In genomic region chr8:117049444-117049843, GRCm38 (mm10) we compare ENCODE assay signal across 24 mouse cellular contexts. TPM values are rescaled to one million over a fixed set of nuclear protein-coding genes. Genes with fewer than 3 reads are reported as not detected.
A peak's percentile ranks its signal among the peaks of the same experiment; 100 is the strongest.
DNase-seq lines count a peak whose midpoint lies in the region; ATAC-seq and TF ChIP-seq lines count a peak whose summit lies in the region.
"Had no signal": no experiment of that assay in that cellular context is flagged by ENCODE, and none has a peak within 500 bp of the region (broad histone marks: within the 10 kb centered on the region; RNA-seq: fewer than 3 reads in every experiment).

No protein-coding gene starts in this region.

- H3K9me3 ChIP-seq in intestine, postnatal 0 days (ENCODE audit: control insufficient read depth) = no peaks in the 10 kb centered on the region
- H3K9me3 ChIP-seq in intestine, embryonic 16.5 days (ENCODE audit: control insufficient read depth, low read length) = no peaks in the 10 kb centered on the region
- H3K9me3 ChIP-seq in lung, postnatal 0 days (ENCODE audit: low read length) = no peaks in the 10 kb centered on the region
- H3K9me3 ChIP-seq: embryonic facial prominence, embryonic 13.5 days; limb, embryonic 15.5 days; lung, embryonic 15.5 days; midbrain, embryonic 12.5 days; neural tube, embryonic 12.5 days had no signal

- H3K4me3 ChIP-seq in intestine, postnatal 0 days (ENCODE audit: low read depth, low read length) = no peak overlapping the region
- H3K4me3 ChIP-seq in intestine, embryonic 16.5 days (ENCODE audit: low read length) = no peak overlapping the region
- H3K4me3 ChIP-seq in lung, postnatal 0 days (ENCODE audit: low read depth, low read length) = no peak overlapping the region
- H3K4me3 ChIP-seq: embryonic facial prominence, embryonic 13.5 days; limb, embryonic 15.5 days; lung, embryonic 15.5 days; midbrain, embryonic 12.5 days; neural tube, embryonic 12.5 days had no signal

- no peak overlapping the region for H3K9ac ChIP-seq in intestine, postnatal 0 days (ENCODE audit: low read depth, low read length)
- no peak overlapping the region for H3K9ac ChIP-seq in intestine, embryonic 16.5 days (ENCODE audit: low read depth, low read length)
- no peak overlapping the region for H3K9ac ChIP-seq in lung, postnatal 0 days (replicated peaks; ENCODE audit: low read depth)
- H3K9ac ChIP-seq: embryonic facial prominence, embryonic 13.5 days; limb, embryonic 15.5 days; lung, embryonic 15.5 days; midbrain, embryonic 12.5 days; neural tube, embryonic 12.5 days had no signal

- H3K27ac ChIP-seq in intestine, postnatal 0 days (ENCODE audit: low read depth, low read length) = no peak overlapping the region
- no peak overlapping the region for H3K27ac ChIP-seq in intestine, embryonic 16.5 days (ENCODE audit: low read length)
- no peak overlapping the region for H3K27ac ChIP-seq in lung, postnatal 0 days (ENCODE audit: low read length)
- H3K27ac ChIP-seq: embryonic facial prominence, embryonic 13.5 days; limb, embryonic 15.5 days; lung, embryonic 15.5 days; midbrain, embryonic 12.5 days; neural tube, embryonic 12.5 days had no signal

- TF ChIP-seq EP300 in lung, postnatal 0 days (IDR thresholded peaks at IDR 0.05) = no peak

- no peak for ATAC-seq in intestine, postnatal 0 days
- ATAC-seq in intestine, embryonic 16.5 days = no peak
- ATAC-seq in lung, postnatal 0 days = no peak
- peak; percentile 42 for ATAC-seq in erythroblast, adult 5-6 weeks (replicated peaks; ENCODE audit: low FRiP score, poor library complexity, severe bottlenecking)

- peak; percentile 58 for TF ChIP-seq CTCF in intestine, postnatal 0 days (IDR thresholded peaks at IDR 0.05; ENCODE audit: low read depth)
- peak; percentile 33; the same call in 1 of the 2 replicates for TF ChIP-seq CTCF in lung, postnatal 0 days (IDR thresholded peaks at IDR 0.05)

- WGBS in intestine, postnatal 0 days = 70% methylated on average over 7 of the region's 7 CpGs
- 65% methylated on average over 7 of the region's 7 CpGs for WGBS in intestine, embryonic 16.5 days
- WGBS in lung, postnatal 0 days = 57% methylated on average over 7 of the region's 7 CpGs

- H3K4me2 ChIP-seq in intestine, postnatal 0 days (replicated peaks; ENCODE audit: low read depth) = no peak overlapping the region
- no peak overlapping the region for H3K4me2 ChIP-seq in intestine, embryonic 16.5 days (ENCODE audit: low read depth, low read length)
- H3K4me2 ChIP-seq in lung, postnatal 0 days (replicated peaks; ENCODE audit: low read depth, low read length) = no peak overlapping the region
- H3K4me2 ChIP-seq: embryonic facial prominence, embryonic 13.5 days; limb, embryonic 15.5 days; lung, embryonic 15.5 days; midbrain, embryonic 12.5 days; neural tube, embryonic 12.5 days had no signal

- no peak for DNase-seq in lung, postnatal 0 days (ENCODE audit: low spot score)
- no peak for DNase-seq in lung, postnatal 4 days
- DNase-seq in left cerebral cortex, adult 8-10 months (ENCODE audit: low spot score in 2 of 2) = no peak
- DNase-seq in T-cell, adult 2 months (ENCODE audit: low spot score) = no peak
- DNase-seq: B cell, adult 2 months; cerebellum, adult 9-10 months; gastrocnemius, postnatal 10 days; heart, adult 18-20 months; heart, postnatal 4 days; kidney, adult 8-10 months; kidney, postnatal 4 days; right cerebral cortex, postnatal 4 days had no signal

- no peaks in the 10 kb centered on the region for H3K36me3 ChIP-seq in intestine, postnatal 0 days (ENCODE audit: control insufficient read depth, insufficient read depth)
- no peaks in the 10 kb centered on the region for H3K36me3 ChIP-seq in intestine, embryonic 16.5 days (ENCODE audit: control insufficient read depth, insufficient read depth, low read length)
- no peaks in the 10 kb centered on the region for H3K36me3 ChIP-seq in lung, postnatal 0 days (ENCODE audit: insufficient read depth, low read length)
- H3K36me3 ChIP-seq: embryonic facial prominence, embryonic 13.5 days; limb, embryonic 15.5 days; lung, embryonic 15.5 days; midbrain, embryonic 12.5 days; neural tube, embryonic 12.5 days had no signal

- H3K4me1 ChIP-seq in intestine, postnatal 0 days (replicated peaks; ENCODE audit: control insufficient read depth, insufficient read depth, low read length) = 0 out of 2 replicates have a peak, but pooled peaks cover 3% of the 10 kb centered on the region
- H3K4me1 ChIP-seq in intestine, embryonic 16.5 days (ENCODE audit: control insufficient read depth, insufficient read depth, low read length) = no peaks in the 10 kb centered on the region
- no peaks in the 10 kb centered on the region for H3K4me1 ChIP-seq in lung, postnatal 0 days (ENCODE audit: insufficient read depth, low read depth, low read length)
- H3K4me1 ChIP-seq: embryonic facial prominence, embryonic 13.5 days; limb, embryonic 15.5 days; lung, embryonic 15.5 days; midbrain, embryonic 12.5 days; neural tube, embryonic 12.5 days had no signal

- no peaks in the 10 kb centered on the region for H3K27me3 ChIP-seq in intestine, postnatal 0 days (replicated peaks; ENCODE audit: control insufficient read depth, insufficient read depth, low read length)
- H3K27me3 ChIP-seq in intestine, embryonic 16.5 days (replicated peaks; ENCODE audit: control insufficient read depth, insufficient read depth, low read length) = no peaks in the 10 kb centered on the region
- H3K27me3 ChIP-seq in lung, postnatal 0 days (replicated peaks; ENCODE audit: insufficient read depth, low read length) = no peaks in the 10 kb centered on the region
- H3K27me3 ChIP-seq: embryonic facial prominence, embryonic 13.5 days; limb, embryonic 15.5 days; lung, embryonic 15.5 days; midbrain, embryonic 12.5 days; neural tube, embryonic 12.5 days had no signal

RNA-seq across cellular contexts. Expression of gene Pkd1l2, which starts 32.8 kb away (rescaled TPM):
- polyA plus RNA-seq in intestine, postnatal 0 days (2015; fragmentation: Nextera tagmentation; extraction: Ambion mirVana) = 0.12 and 0.33 TPM in 2 replicates
- 0.18 and 0.28 TPM in 2 replicates for polyA plus RNA-seq in intestine, embryonic 16.5 days (2015; fragmentation: Nextera tagmentation; extraction: Ambion mirVana)
- 0.06 TPM in 1 of 2 replicates, not detected in the other for polyA plus RNA-seq in lung, postnatal 0 days (2015; fragmentation: Nextera tagmentation; extraction: Ambion mirVana)
- total RNA-seq in erythroblast, adult 5-6 weeks (2015; ENCODE audit: low replicate concordance) = not detected in 2 replicates
- not detected in 2 replicates for total RNA-seq in erythroblast, adult 5-6 weeks (2017; ENCODE audit: low replicate concordance)
- under 1 TPM; 0.07 to 0.23 (median 0.09) TPM for total RNA-seq in left cerebral cortex, adult 8-10 months (2022)
- total RNA-seq: common myeloid progenitor, adult 5-6 weeks; heart, adult 18-20 months; left cerebral cortex, postnatal 14 days had no signal
- polyA plus RNA-seq: lung, embryonic 15.5 days; midbrain, embryonic 12.5 days had no signal

RNA-seq across cellular contexts. Expression of gene Bco1, which starts 46.2 kb away (rescaled TPM):
- polyA plus RNA-seq in intestine, postnatal 0 days (2015; fragmentation: Nextera tagmentation; extraction: Ambion mirVana) = 0.52 and 0.55 TPM in 2 replicates
- polyA plus RNA-seq in intestine, embryonic 16.5 days (2015; fragmentation: Nextera tagmentation; extraction: Ambion mirVana) = 1.2 TPM in 2 replicates
- polyA plus RNA-seq in lung, postnatal 0 days (2015; fragmentation: Nextera tagmentation; extraction: Ambion mirVana) = 0.10 TPM in 1 of 2 replicates, not detected in the other
- not detected in 2 replicates for total RNA-seq in erythroblast, adult 5-6 weeks (2015; ENCODE audit: low replicate concordance)
- not detected in 2 replicates for total RNA-seq in erythroblast, adult 5-6 weeks (2017; ENCODE audit: low replicate concordance)
- not detected for total RNA-seq in left cerebral cortex, adult 8-10 months (2022)
- total RNA-seq: gastrocnemius, postnatal 10 days; heart, postnatal 4 days; layer of hippocampus, postnatal 14 days; left cerebral cortex, postnatal 14 days had no signal
- polyA plus RNA-seq: heart, embryonic 14.5 days had no signal

RNA-seq across cellular contexts. Expression of gene Gcsh, which starts 56.1 kb away (rescaled TPM):
- polyA plus RNA-seq in intestine, postnatal 0 days (2015; fragmentation: Nextera tagmentation; extraction: Ambion mirVana) = 91.8 and 93.7 TPM in 2 replicates
- 164 and 173 TPM in 2 replicates for polyA plus RNA-seq in intestine, embryonic 16.5 days (2015; fragmentation: Nextera tagmentation; extraction: Ambion mirVana)
- polyA plus RNA-seq in lung, postnatal 0 days (2015; fragmentation: Nextera tagmentation; extraction: Ambion mirVana) = 40.1 and 47.2 TPM in 2 replicates
- 9.8 and 19.0 TPM in 2 replicates for total RNA-seq in erythroblast, adult 5-6 weeks (2015; ENCODE audit: low replicate concordance)
- total RNA-seq in erythroblast, adult 5-6 weeks (2017; ENCODE audit: low replicate concordance) = 9.8 and 11.2 TPM in 2 replicates
- 10 to 100 TPM; 40.5 to 44.8 (median 42.6) TPM for total RNA-seq in left cerebral cortex, adult 8-10 months (2022)
